Mouse (Mus musculus) monocyte, adult 5-6 weeks (primary cell): ENCODE data around the gene Ppm1f. TPM values are rescaled to one million over a fixed set of nuclear protein-coding genes. Genes with fewer than 3 reads are reported as not detected.

Experiments used
- total RNA-seq: library from RNA; stranded (forward); fragments of 200-1000, 200-491, 200-594 nt; gene quantifications from 3 replicates; pipeline ENCODE4 v1.2.3, GENCODE M21; 2017

The Ppm1f gene
- total RNA-seq, 1 experiment from 2014 or later = 4.3 TPM

Other genes with a start within 250 kb of the Ppm1f start
- gene Olfr19, start 220.1 kb upstream of the Ppm1f start, total RNA-seq = not detected in 3 replicates
- gene Spag6l, start 67.0 kb upstream of the Ppm1f start, total RNA-seq = 1.7 TPM in 1 of 3 replicates, not detected in the others
- not detected in 3 replicates for gene Igll1, start 32.5 kb upstream of the Ppm1f start, total RNA-seq
- 56.2 to 96.3 TPM (median 60.3 TPM) in 3 replicates for gene Top3b, start 25.7 kb upstream of the Ppm1f start, total RNA-seq
- gene Vpreb1, start 25.6 kb upstream of the Ppm1f start, total RNA-seq = 0.68 TPM in 1 of 3 replicates, not detected in the others
- gene Mapk1, start 86.9 kb downstream of the Ppm1f start, total RNA-seq = 110 to 148 TPM (median 121 TPM) in 3 replicates
- gene Ypel1, start 173.2 kb downstream of the Ppm1f start, total RNA-seq = 1.1 to 10.3 TPM (median 3.9 TPM) in 3 replicates
- gene Ppil2, start 214.8 kb downstream of the Ppm1f start, total RNA-seq = 116 to 187 TPM (median 132 TPM) in 3 replicates
- gene 2610318N02Rik, start 228.7 kb downstream of the Ppm1f start, total RNA-seq = 0.53 to 2.7 TPM (median 1.5 TPM) in 3 replicates
- 39.0 to 54.2 TPM (median 52.4 TPM) in 3 replicates for gene Sdf2l1, start 235.9 kb downstream of the Ppm1f start, total RNA-seq
- 0.96 to 1.5 TPM (median 1.2 TPM) in 3 replicates for gene Ydjc, start 248.2 kb downstream of the Ppm1f start, total RNA-seq